Mouse (Mus musculus) G1E (cell line): Measurements from ENCODE around the gene Itga1. TPM values are rescaled to one million over a fixed set of nuclear protein-coding genes. Genes with fewer than 3 reads are reported as not detected.
A peak's percentile ranks its signal among the peaks of the same experiment; 100 is the strongest.

Source experiments
- ATAC-seq: 2 replicates; pipeline ENCODE4 v1.8.0; 2016; ENCODE audit warnings: mild to moderate bottlenecking; ENCODE audit not compliant: insufficient number of reproducible peaks, poor library complexity, low FRiP score, severe bottlenecking; ENCODE audit errors: extremely low read depth
- DNase-seq: peaks from one replicate; pipeline ENCODE4 v3.0.0; 2012; ENCODE audit warnings: low spot score
- H3K27me3 ChIP-seq: 2 replicates; pipeline ENCODE4 v1.6.1; 2012; ENCODE audit warnings: mild to moderate bottlenecking, low read length, inconsistent platforms; ENCODE audit not compliant: insufficient read depth
- H3K36me3 ChIP-seq: replicated peaks from 2 replicates; pipeline ENCODE3; 2012; ENCODE audit warnings: mild to moderate bottlenecking, inconsistent platforms
- H3K4me1 ChIP-seq: 2 replicates; pipeline ENCODE4 v1.6.1; 2012; ENCODE audit warnings: low read depth, low read length, inconsistent platforms, mixed read lengths; ENCODE audit not compliant: insufficient read depth
- H3K4me3 ChIP-seq: 2 replicates; pipeline ENCODE4 v1.5.1; 2012; ENCODE audit warnings: low read depth, mild to moderate bottlenecking, inconsistent platforms, low read length, moderate library complexity, mixed read lengths
- H3K9me3 ChIP-seq: replicated peaks from 2 replicates; pipeline ENCODE4 v1.6.1; 2012; ENCODE audit warnings: inconsistent platforms
- CTCF ChIP-seq: IDR thresholded peaks from 2 replicates; pipeline ENCODE4 v1.5.1; 2012; ENCODE audit warnings: low read depth, low read length, inconsistent platforms, mixed read lengths
- GATA1 ChIP-seq: IDR thresholded peaks from 2 replicates; pipeline ENCODE4 v1.6.1; 2012; ENCODE audit warnings: borderline replicate concordance, low read length, inconsistent platforms, mixed read lengths
- GATA2 ChIP-seq: IDR thresholded peaks from 2 replicates; pipeline ENCODE4 v1.6.1; 2012; ENCODE audit warnings: low read depth, low read length, inconsistent platforms, borderline replicate concordance
- POLR2AphosphoS5 ChIP-seq: IDR thresholded peaks from 2 replicates; pipeline ENCODE4 v1.6.1; 2012; ENCODE audit warnings: low read depth, low read length, inconsistent platforms; ENCODE audit not compliant: insufficient replicate concordance
- TAL1 ChIP-seq: conservative IDR thresholded peaks from 2 replicates; pipeline ENCODE4 v1.6.1; 2012; ENCODE audit warnings: low read depth, low read length, inconsistent platforms, mixed read lengths
- polyA plus RNA-seq: library from polyadenylated mRNA; stranded (reverse); fragments of >175 nt; gene quantifications from 2 replicates; pipeline ENCODE4 v1.2.3, GENCODE M21; 2012
- total RNA-seq, 2 experiments: library from RNA; stranded (forward) in 1 of 2; stranded (reverse) in 1 of 2; fragments of 200-1000 nt in 1 of 2; fragments of >200 nt in 1 of 2; fragmentation: Nextera tagmentation in 1 of 2; gene quantifications; 2 replicates each; pipeline ENCODE4 v1.2.3; 2014 to 2017

The Itga1 gene
- total and polyA plus RNA-seq, 3 experiments = 0.44 TPM; not detected in 2

DNA sequence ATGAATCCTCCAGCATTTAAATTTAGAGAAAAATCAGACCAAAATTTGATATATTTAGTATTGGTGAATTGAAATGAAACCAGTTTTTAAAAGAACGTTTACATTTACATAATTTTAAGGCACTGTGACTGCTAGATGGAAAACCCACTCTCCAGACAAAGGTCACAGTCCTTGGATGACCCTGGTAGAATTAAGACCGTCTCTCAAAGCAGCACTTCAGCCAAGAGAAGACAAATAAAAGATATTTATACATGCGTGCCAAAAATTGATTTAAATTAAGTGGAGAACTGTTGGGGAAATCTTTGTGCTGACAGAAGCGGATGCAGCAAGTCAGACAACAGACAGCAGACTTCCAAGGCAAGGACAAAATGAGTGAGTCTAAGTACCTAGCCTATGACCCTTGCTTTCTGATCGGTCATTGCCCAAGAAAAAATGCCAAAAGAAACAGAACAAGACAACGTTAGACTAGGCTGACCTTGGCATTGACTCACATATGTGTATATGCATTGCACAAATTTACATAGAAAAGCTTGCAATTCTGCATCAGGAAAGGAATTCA lies 127.2 kb downstream of the Itga1 start:
- Histone ChIP-seq H3K36me3 (no peaks in the 10 kb centered on the region), H3K9me3 (no peaks in the 10 kb centered on the region), H3K4me3 (no peak overlapping the region), H3K4me1 (no peaks in the 10 kb centered on the region), H3K27me3 (0 out of 2 replicates have a peak, but pooled peaks cover 3% of the 10 kb centered on the region)
- TF ChIP-seq GATA1 (no peak), TAL1 (no peak), GATA2 (no peak), CTCF (no peak), POLR2AphosphoS5 (no peak)
- DNase-seq (no peak), ATAC-seq (no peak)

DNA sequence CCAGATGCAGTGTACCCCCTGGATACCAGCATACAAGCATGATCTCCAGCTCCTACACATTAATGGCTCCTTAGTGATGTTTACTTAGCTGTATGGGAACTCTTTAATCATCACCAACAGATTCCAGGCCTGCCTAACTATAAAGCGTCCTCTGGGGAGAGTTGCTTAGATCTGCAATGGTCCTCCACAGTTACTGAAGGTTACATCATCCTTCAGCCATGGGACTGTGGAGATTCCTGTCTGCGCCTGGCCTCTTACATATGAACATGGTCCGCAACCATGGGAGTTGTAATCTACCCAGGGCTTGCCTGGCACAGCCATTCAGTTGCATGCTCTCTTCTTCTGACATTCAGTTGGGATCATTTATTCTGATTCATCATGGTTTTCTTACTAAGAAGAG lies 129.9 kb downstream of the Itga1 start:
- no peaks in the 10 kb centered on the region for H3K36me3 ChIP-seq
- no peak overlapping the region for H3K4me3 ChIP-seq
- no peak for DNase-seq
- H3K27me3 ChIP-seq = 0 out of 2 replicates have a peak, but pooled peaks cover 3% of the 10 kb centered on the region
- TF ChIP-seq GATA1 (no peak), TAL1 (no peak), POLR2AphosphoS5 (no peak), CTCF (no peak)
- ATAC-seq = no peak
- no peaks in the 10 kb centered on the region for H3K4me1 ChIP-seq
- H3K9me3 ChIP-seq = no peaks in the 10 kb centered on the region

DNA sequence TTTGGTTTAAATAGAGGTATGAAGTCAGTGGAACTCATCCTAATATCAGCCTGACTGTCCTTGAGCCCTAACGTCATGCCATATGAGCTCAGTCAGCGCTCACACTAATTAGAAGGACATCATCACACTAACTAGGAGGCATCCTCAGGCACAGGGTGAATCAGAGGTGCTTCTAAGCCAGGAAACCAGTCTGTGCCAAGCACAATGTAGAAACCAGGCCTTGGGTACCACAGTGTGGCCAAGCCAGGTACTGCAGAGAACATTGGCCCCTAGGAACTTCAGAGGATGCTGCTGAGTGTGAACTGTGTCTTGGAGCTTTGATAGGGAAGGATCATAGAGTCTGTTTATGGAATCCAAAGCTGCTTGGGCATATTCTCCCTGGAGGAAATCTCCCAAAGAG lies 137.5 kb downstream of the Itga1 start:
- Histone ChIP-seq H3K4me3 (no peak overlapping the region), H3K9me3 (no peaks in the 10 kb centered on the region), H3K27me3 (no peaks in the 10 kb centered on the region; the same call in 1 of the 2 replicates), H3K36me3 (no peaks in the 10 kb centered on the region), H3K4me1 (no peaks in the 10 kb centered on the region)
- TF ChIP-seq POLR2AphosphoS5 (no peak), CTCF (peak; percentile 41; the same call in 1 of the 2 replicates), GATA1 (no peak), GATA2 (no peak)
- ATAC-seq (peak; percentile 87), DNase-seq (peak; percentile 3)

DNA sequence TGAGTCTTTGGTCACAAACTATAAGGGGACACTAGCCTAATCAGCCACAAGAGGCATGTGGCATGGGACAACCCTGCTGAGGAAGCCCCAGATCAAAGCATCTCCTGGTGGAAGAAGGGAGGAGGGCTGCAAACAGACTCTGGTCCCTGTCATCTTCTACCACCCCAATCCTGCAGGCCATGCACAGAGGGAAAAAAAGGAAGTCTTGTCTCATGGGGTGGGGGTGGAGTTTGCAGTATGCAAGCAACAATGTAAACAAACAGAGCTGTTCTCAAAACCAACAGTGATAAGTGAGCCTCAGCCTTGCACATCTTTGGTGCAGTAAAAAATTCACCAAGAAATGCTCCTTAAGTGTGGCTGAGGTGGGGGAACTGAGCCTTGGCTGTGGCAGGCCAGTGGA lies 147.2 kb downstream of the Itga1 start:
- H3K4me1 ChIP-seq = no peaks in the 10 kb centered on the region
- H3K36me3 ChIP-seq = no peaks in the 10 kb centered on the region
- ATAC-seq = no peak
- TF ChIP-seq POLR2AphosphoS5 (no peak), GATA2 (no peak), TAL1 (no peak), CTCF (no peak), GATA1 (no peak)
- no peaks in the 10 kb centered on the region; the same call in 1 of the 2 replicates for H3K27me3 ChIP-seq
- H3K9me3 ChIP-seq = no peaks in the 10 kb centered on the region
- DNase-seq = no peak
- H3K4me3 ChIP-seq = no peak overlapping the region

DNA sequence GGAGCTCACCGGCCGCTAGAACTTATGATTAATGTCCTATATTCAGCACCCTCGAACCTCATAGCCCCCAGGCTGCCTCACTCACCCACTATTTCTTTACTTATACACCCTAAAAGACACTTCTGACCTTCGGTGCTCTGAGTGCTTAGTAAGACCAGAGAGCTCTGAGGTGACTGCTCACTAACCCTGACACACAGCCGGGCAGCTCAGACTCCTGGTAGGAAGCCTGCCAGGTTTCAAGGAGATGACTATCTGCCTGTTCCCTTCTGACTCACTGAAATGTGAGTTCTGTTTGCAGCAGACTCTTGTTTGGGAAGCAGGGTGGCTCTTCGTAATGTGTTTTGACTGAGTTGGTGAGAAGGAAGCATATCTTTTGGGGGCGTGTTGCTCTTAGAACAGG lies 168.2 kb downstream of the Itga1 start:
- DNase-seq (no peak), ATAC-seq (no peak)
- TF ChIP-seq GATA2 (no peak), TAL1 (no peak), POLR2AphosphoS5 (no peak), GATA1 (no peak), CTCF (no peak)
- H3K4me1 ChIP-seq = no peaks in the 10 kb centered on the region
- peaks cover 12% of the 10 kb centered on the region; the same call in 1 of the 2 replicates for H3K27me3 ChIP-seq
- H3K36me3 ChIP-seq = no peaks in the 10 kb centered on the region
- H3K4me3 ChIP-seq = no peak overlapping the region
- no peaks in the 10 kb centered on the region for H3K9me3 ChIP-seq

DNA sequence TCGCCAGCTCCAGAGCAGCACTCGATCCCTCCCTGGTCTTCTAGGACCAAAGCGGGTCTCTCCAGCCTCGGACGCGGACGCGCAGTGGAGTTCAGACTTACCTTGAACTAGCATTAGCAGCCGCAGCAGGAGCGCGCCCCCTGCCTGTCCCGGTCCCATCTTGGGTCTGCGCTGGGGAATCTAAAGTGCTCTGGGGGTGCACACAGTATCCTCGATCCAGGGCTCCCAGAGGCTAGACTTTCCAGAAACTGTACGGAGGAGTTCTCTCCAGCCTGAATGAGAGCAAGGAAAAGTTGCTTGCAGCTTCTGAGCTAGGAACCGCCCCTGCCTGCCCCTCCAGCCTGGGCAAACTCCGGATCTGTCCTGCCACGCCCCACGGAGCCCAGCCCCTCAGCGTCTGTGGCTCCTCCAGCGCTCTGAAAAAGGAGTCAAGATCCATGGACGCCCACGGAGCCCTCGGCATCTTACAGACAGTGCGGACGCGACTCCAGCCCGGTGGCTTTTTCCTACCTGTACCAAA lies 169.9 kb downstream of the Itga1 start, which contains the start of gene Itga2:
Itga2 (minus strand) TSS at position 326 of the 520 bp plus-strand sequence.
- Histone ChIP-seq H3K4me1 (no peaks in the 10 kb centered on the region), H3K36me3 (no peaks in the 10 kb centered on the region), H3K4me3 (no peak within 1 kb of the TSS), H3K9me3 (no peaks in the 10 kb centered on the region), H3K27me3 (peaks cover 12% of the 10 kb centered on the region; the same call in 1 of the 2 replicates)
- no peak for TF ChIP-seq TAL1
- TF ChIP-seq POLR2AphosphoS5 = no peak
- TF ChIP-seq GATA2 = no peak
- TF ChIP-seq CTCF = no peak
- TF ChIP-seq GATA1 = no peak
- DNase-seq (no peak), ATAC-seq (no peak)
